Mouse (Mus musculus) kidney, embryonic 16.5 days (tissue): ENCODE measurements around the gene Bud31. TPM values are rescaled to one million over a fixed set of nuclear protein-coding genes. Genes with fewer than 3 reads are reported as not detected.

ENCODE experiments used
- ATAC-seq: fragments of 200-750 bp; cut with Nextera tagmentation; 2 replicates; pipeline ENCODE4 v1.8.0; 2017; ENCODE audit warnings: moderate TSS enrichment; ENCODE audit not compliant: low FRiP score, low TSS enrichment
- H3K27ac ChIP-seq: fragments of 300-500 bp; sonication (generic); 2 replicates; pipeline ENCODE4 v1.5.1; 2014; ENCODE audit warnings: low read length
- H3K27me3 ChIP-seq: fragments of 300-500 bp; sonication (generic); 2 replicates; pipeline ENCODE4 v1.6.1; 2014; ENCODE audit warnings: low read length, control low read depth, mixed read lengths; ENCODE audit not compliant: insufficient read depth
- H3K36me3 ChIP-seq: fragments of 300-500 bp; sonication (generic); 2 replicates; pipeline ENCODE4 v1.6.1; 2014; ENCODE audit warnings: low read length, control low read depth, mixed read lengths; ENCODE audit not compliant: insufficient read depth
- H3K4me1 ChIP-seq: fragments of 300-500 bp; sonication (generic); 2 replicates; pipeline ENCODE4 v1.6.1; 2014; ENCODE audit warnings: low read length, control low read depth, mixed read lengths; ENCODE audit not compliant: insufficient read depth
- H3K4me2 ChIP-seq: fragments of 300-500 bp; sonication (generic); replicated peaks from 2 replicates; pipeline ENCODE4 v1.6.1; 2014; ENCODE audit warnings: low read depth, low read length
- H3K4me3 ChIP-seq: fragments of 300-500 bp; sonication (generic); 2 replicates; pipeline ENCODE4 v1.5.1; 2014; ENCODE audit warnings: mild to moderate bottlenecking, low read length
- H3K9ac ChIP-seq: fragments of 300-500 bp; sonication (generic); replicated peaks from 2 replicates; pipeline ENCODE4 v1.6.1; 2014; ENCODE audit warnings: low read length
- H3K9me3 ChIP-seq: fragments of 300-500 bp; sonication (generic); 2 replicates; pipeline ENCODE4 v1.6.1; 2016; ENCODE audit warnings: low read length, control low read depth
- WGBS: fragments of 180-500 bp; shearing (Covaris S2); extraction: QIAGEN DNeasy Blood & Tissue Kit; methylation state at CpG from one replicate; pipeline ENCODE4 v1.1.7; 2014; 5-methylcytosine and 5-hydroxymethylcytosine counted together
- polyA plus RNA-seq: library from polyadenylated mRNA; unstranded; fragments of >200 nt; fragmentation: Nextera tagmentation; extraction: Ambion mirVana; gene quantifications from 2 replicates; pipeline ENCODE4 v1.2.1, GENCODE M21; 2015

Gene Bud31
- polyA plus RNA-seq, 1 experiment from 2014 or later = 186 TPM

DNA sequence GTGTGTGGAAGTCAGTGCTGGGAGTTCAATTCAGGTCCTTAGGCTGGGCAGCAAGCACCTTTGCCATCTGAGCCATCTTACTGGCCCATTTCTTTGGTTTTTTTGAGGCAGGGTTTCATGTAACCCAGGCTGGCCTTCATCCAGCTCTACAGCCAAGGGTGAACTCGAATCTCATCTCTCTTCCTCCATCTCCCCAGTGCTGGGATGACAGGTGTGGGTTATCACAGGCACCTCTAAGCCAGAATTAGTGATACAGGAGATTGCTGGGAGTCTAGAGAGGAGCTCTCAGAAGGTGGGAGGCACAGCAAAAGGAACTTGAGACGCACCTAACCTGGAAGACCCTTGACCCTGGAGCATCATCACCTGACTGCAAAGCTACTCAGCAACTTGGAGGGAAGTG lies 26.7 kb upstream of the Bud31 start:
- H3K9me3 ChIP-seq = no peaks in the 10 kb centered on the region
- peak overlapping the region; percentile 79; the same call in 1 of the 2 replicates for H3K9ac ChIP-seq
- peak overlapping the region; percentile 77 for H3K4me3 ChIP-seq
- H3K4me2 ChIP-seq = peak overlapping the region; percentile 85
- 17% methylated on average over 2 of the region's 2 CpGs for WGBS
- ATAC-seq = no peak
- H3K4me1 ChIP-seq = peaks cover 31% of the 10 kb centered on the region
- peaks cover 23% of the 10 kb centered on the region for H3K36me3 ChIP-seq
- H3K27me3 ChIP-seq = no peaks in the 10 kb centered on the region
- H3K27ac ChIP-seq = no peak overlapping the region

DNA sequence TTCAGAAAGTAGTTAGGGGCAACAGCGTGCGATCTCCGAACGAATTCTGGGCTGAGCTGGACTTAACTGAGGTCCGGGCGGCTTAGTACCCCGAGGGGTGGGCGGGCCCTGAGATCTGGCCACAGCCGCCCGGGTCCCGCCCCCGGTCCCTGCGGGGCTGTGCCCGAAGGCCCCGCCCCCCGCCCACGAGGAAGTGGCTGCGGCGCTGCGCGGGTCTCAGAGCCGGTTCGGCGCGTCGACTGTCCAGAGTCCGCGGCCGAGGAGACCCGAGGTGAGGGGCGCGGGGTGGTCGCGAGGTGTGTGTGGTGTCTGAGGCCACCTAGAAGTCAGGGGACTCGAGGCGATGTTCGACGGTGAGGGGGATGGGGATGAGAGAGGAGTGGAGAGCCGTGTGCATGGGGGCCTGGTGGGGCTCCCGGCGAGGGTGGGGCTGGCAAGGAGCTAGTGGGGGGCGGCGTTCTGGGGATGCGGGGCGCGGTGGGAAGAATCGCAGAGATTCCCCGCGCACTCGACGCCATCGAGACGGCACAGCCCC lies 26.0 kb upstream of the Bud31 start, which contains the start of gene Arpc1b:
Gene Arpc1b (plus strand): TSS at position 145 of the 535 bp plus-strand sequence.
- H3K27me3 ChIP-seq = no peaks in the 10 kb centered on the region
- peak within 1 kb of the TSS; percentile 79 for H3K9ac ChIP-seq
- peaks cover 19% of the 10 kb centered on the region for H3K36me3 ChIP-seq
- peak within 1 kb of the TSS; percentile 77 for H3K4me3 ChIP-seq
- H3K27ac ChIP-seq = peak within 1 kb of the TSS; percentile 73
- peak within 1 kb of the TSS; percentile 85 for H3K4me2 ChIP-seq
- peak; percentile 81 for ATAC-seq
- H3K4me1 ChIP-seq = peaks cover 31% of the 10 kb centered on the region
- no peaks in the 10 kb centered on the region for H3K9me3 ChIP-seq
- WGBS = under 1% methylated on average over 49 of the region's 53 CpGs

DNA sequence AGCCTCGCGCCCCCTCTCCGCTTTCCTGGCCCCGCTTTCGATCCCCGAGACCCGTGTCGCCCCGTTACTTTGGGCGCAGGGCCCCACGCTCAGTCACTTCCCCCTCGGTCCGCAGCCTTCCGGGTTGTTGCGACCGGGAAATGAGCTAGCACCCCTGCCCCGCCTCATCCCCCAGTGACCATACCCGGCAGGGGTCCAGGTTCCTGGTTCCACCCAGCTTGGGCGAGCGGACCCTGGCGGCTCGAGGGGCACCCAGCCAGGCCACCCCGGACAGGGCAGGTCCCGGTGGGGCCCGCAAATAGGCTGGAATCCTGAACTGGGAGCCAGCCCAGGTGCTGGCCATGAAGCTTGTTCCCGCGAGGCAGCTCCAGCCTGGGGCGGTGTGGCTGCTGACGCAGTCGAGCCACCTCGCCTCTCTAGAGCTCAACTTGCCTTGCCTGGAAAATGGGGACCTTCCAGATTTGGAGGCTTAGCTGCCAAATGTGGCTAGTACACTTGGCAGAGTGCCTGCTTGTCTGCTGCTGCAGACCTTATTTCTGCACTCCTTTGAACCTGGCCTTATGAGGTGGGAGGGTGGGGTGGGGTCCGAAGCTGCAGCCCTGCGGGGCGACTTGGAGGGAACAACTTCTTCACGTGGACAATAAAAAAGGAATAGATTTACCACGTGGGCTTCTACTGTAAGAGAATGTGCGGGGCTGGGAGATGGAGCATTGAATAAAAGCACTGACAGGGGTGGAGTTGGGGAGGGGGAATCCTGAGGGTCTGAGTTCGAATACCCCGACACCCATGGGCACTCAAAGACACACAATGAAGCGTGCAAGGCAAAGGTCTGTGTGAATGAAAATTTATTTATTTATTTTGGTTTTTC lies 25.3 kb upstream of the Bud31 start:
- H3K9ac ChIP-seq = peak overlapping the region; percentile 79
- no peaks in the 10 kb centered on the region for H3K9me3 ChIP-seq
- peaks cover 11% of the 10 kb centered on the region for H3K36me3 ChIP-seq
- H3K4me3 ChIP-seq = peak overlapping the region; percentile 77
- no peaks in the 10 kb centered on the region for H3K27me3 ChIP-seq
- H3K4me1 ChIP-seq = peaks cover 31% of the 10 kb centered on the region
- peak; percentile 44 for ATAC-seq
- peak overlapping the region; percentile 73 for H3K27ac ChIP-seq
- 13% methylated on average over 40 of the region's 40 CpGs for WGBS
- peak overlapping the region; percentile 85 for H3K4me2 ChIP-seq

DNA sequence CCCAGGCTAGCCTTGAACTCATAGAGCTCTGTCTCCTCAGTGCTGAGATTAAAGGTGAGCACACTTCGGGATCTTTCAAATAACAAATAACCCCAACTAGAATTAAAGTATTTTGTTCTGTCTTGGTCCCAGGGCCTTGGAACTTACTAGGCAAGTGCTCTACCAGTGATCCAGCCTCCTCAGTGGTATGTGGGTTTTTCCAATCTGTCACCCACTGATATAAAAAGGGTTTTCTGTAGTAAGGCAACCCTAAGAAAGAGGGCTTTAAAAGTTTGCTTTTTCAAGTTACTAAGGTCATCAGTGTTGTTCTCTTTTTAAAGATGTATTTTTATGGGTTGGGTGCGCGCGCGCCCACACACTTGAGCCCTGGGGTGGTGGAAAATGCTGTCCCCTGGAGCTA lies 24.4 kb upstream of the Bud31 start:
- Histone ChIP-seq H3K4me2 (peak overlapping the region; percentile 36), H3K36me3 (peaks cover 3% of the 10 kb centered on the region; the same call in 1 of the 2 replicates), H3K4me1 (peaks cover 37% of the 10 kb centered on the region), H3K4me3 (peak overlapping the region; percentile 77), H3K27me3 (no peaks in the 10 kb centered on the region), H3K9me3 (no peaks in the 10 kb centered on the region), H3K27ac (peak overlapping the region; percentile 92), H3K9ac (peak overlapping the region; percentile 18; the same call in 1 of the 2 replicates)
- ATAC-seq = no peak
- WGBS = 88% methylated on average over 5 of the region's 5 CpGs

DNA sequence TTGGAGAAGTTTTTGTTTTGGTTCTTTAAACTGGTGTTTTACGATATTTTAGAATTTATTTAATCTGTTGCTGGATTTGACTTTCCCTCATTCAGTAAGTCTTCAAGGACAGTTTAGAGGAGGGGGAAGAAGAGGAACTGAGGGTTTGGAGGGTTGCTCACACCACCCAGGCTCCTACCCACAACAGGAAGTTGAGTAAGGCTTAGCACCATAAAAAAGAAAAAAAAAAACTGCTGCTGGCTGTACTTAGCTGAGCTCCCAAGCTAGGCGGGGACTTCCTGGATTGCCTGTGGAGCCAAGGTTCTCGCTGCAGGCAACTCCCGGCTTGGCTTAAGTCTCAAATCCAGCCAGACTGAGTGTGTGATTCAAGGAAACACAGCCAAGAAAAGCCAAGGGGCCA lies 23.8 kb upstream of the Bud31 start:
- peak; percentile 41 for ATAC-seq

DNA sequence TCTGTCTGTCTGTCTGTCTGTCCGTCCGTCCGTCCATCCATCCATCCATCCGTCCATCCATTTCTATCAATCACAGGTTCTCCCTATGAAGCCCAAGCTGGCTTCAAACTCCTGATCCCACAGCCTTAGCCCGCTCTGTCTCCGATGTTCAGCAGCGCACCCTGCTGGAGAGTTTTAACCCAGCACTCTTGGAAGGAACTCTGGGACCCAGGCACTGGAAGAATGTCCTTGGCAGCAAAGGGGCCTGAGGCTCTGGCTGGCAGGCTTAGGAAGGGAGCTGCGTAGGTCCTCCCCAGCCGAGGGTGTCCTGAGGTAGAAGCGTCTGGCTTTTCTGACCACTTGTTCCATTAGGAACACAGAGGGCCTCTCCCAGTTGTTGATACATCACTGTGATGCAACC lies 23.2 kb upstream of the Bud31 start:
- WGBS = 56% methylated on average over 10 of the region's 10 CpGs
- peak overlapping the region; percentile 36 for H3K4me2 ChIP-seq

More for the DNA sequence above, 23.8 kb upstream of the Bud31 start:
- Histone ChIP-seq H3K9ac (0 out of 2 replicates have a peak overlapping the region, but pooled peaks have one; percentile 18), H3K27ac (peak overlapping the region; percentile 92), H3K4me2 (peak overlapping the region; percentile 36), H3K9me3 (no peaks in the 10 kb centered on the region), H3K27me3 (no peaks in the 10 kb centered on the region), H3K36me3 (no peaks in the 10 kb centered on the region), H3K4me3 (peak overlapping the region; percentile 77; the same call in 1 of the 2 replicates), H3K4me1 (peaks cover 39% of the 10 kb centered on the region)
- WGBS = 26% methylated on average over 4 of the region's 4 CpGs

DNA sequence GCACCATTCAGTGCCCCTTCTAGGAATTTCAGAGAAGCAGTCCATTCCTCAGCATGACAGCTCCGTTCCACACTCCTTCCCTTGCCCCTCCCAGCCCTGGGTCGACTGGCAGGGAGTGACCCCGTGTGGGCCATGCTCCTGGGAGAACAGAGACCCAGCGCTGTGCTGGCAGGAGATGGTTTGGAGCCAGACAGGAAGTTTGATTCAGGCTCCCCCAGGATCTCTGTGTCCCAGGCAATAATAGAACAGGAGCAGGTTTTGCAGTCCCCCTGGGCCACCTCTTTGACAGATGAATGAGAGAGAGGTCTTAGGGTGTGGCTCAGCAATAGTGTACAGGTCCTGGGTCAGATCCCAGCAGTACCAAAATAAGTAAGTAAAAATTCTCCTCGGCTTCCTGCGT lies 22.2 kb upstream of the Bud31 start:
- no peak overlapping the region for H3K4me3 ChIP-seq
- peaks cover 4% of the 10 kb centered on the region; the same call in 1 of the 2 replicates for H3K36me3 ChIP-seq
- no peak for ATAC-seq
- H3K27me3 ChIP-seq = no peaks in the 10 kb centered on the region
- peaks cover 39% of the 10 kb centered on the region for H3K4me1 ChIP-seq
- 32% methylated on average over 6 of the region's 6 CpGs for WGBS
- no peak overlapping the region for H3K9ac ChIP-seq
- no peaks in the 10 kb centered on the region for H3K9me3 ChIP-seq
- H3K4me2 ChIP-seq = no peak overlapping the region
- 0 out of 2 replicates have a peak overlapping the region, but pooled peaks have one; percentile 24 for H3K27ac ChIP-seq

More for the DNA sequence above, 23.2 kb upstream of the Bud31 start:
- ATAC-seq = no peak
- H3K9me3 ChIP-seq = no peaks in the 10 kb centered on the region
- no peaks in the 10 kb centered on the region for H3K36me3 ChIP-seq
- H3K27ac ChIP-seq = peak overlapping the region; percentile 92
- H3K4me1 ChIP-seq = peaks cover 39% of the 10 kb centered on the region
- no peaks in the 10 kb centered on the region for H3K27me3 ChIP-seq
- H3K9ac ChIP-seq = no peak overlapping the region; the same call in 1 of the 2 replicates
- no peak overlapping the region for H3K4me3 ChIP-seq

DNA sequence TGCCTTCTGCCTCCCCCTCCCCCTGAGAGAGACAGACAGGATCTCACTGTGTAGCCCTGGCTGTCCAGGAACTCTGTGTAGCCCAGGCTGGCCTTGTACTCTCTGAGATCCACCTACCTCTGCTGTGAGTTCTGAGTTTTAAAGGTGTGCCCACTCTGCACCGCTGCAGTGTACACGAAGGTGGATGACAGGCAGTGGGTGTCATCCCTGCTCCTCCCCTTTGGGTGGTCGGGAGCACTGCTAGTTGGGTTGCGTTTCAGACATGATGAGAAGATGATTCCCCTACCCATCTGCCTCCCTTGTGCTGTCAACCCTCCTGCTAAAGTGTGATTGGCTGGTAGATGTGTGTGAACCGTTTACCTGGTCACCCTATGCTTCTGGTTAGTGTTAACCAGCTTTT lies 21.7 kb upstream of the Bud31 start:
- WGBS = 88% methylated on average over 5 of the region's 5 CpGs
- Histone ChIP-seq H3K9ac (no peak overlapping the region), H3K36me3 (peaks cover 8% of the 10 kb centered on the region), H3K27me3 (no peaks in the 10 kb centered on the region), H3K4me2 (no peak overlapping the region), H3K4me1 (peaks cover 39% of the 10 kb centered on the region), H3K4me3 (no peak overlapping the region), H3K9me3 (no peaks in the 10 kb centered on the region), H3K27ac (no peak overlapping the region)
- ATAC-seq = no peak

DNA sequence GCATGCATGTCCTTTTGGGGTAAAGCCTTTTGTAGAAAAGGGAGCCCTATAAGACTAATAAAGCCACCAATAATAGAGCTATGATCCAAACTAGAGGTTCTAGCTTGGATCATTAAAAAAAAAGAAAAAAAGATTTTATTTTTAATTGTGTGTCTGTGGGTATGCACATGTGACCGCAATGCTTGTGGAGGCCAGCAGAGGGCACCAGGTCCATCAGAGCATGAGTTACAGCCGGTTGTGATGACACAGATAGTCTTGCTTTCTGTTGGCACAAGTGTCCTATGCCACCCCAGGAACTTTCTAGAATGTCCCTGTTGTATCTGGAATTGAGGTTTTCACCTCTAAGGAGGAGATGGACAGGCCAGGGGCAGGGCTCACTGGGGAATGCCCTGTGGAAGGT lies 20.8 kb upstream of the Bud31 start:
- WGBS = 92% methylated on average over 2 of the region's 2 CpGs
- ATAC-seq = no peak

More for the DNA sequence above, 20.8 kb upstream of the Bud31 start:
- Histone ChIP-seq H3K27ac (no peak overlapping the region), H3K27me3 (no peaks in the 10 kb centered on the region), H3K9ac (no peak overlapping the region), H3K4me1 (peaks cover 36% of the 10 kb centered on the region), H3K36me3 (peaks cover 18% of the 10 kb centered on the region), H3K9me3 (no peaks in the 10 kb centered on the region), H3K4me3 (no peak overlapping the region), H3K4me2 (no peak overlapping the region)
